ENCODE assay signal across 19 mouse cellular contexts in the genomic region with DNA sequence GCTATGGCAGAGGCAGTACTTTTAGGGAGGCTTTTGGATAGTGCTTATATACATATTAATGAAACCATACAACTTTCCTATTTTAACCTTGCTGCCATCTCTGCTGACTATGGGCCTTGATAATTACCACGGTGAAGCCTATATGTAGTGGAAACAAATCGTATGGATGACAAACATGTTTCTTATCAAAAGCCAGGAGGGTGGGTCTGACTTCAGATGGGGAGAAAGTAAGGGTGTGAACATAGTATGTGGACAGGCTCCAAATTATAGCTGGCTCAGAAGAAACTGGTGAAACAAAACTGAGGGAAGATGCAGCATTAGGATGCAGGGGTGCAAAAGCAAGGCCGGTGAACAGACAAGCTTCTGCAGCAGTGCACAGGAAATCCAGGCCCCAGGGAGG.
"Had no signal": no experiment of that assay in that cellular context is flagged by ENCODE, and none has a peak within 500 bp of the region (broad histone marks: within the 10 kb centered on the region; RNA-seq: fewer than 3 reads in every experiment).

No protein-coding gene starts in this region.

- H3K4me3 ChIP-seq: liver, embryonic 15.5 days; megakaryocyte, embryonic 14.5 days; midbrain, embryonic 10.5 days; midbrain, embryonic 12.5 days; myocyte; neural tube, embryonic 13.5 days; neural tube, embryonic 15.5 days; stomach, embryonic 15.5 days had no signal

- H3K36me3 ChIP-seq: liver, embryonic 15.5 days; midbrain, embryonic 10.5 days; midbrain, embryonic 12.5 days; neural tube, embryonic 13.5 days; neural tube, embryonic 15.5 days; stomach, embryonic 15.5 days had no signal

- H3K4me1 ChIP-seq: liver, embryonic 15.5 days; midbrain, embryonic 10.5 days; neural tube, embryonic 13.5 days; neural tube, embryonic 15.5 days; stomach, embryonic 15.5 days had no signal

- DNase-seq: lung, adult 18-20 months; lung, embryonic 14.5 days; lung, postnatal 10 days; lung, postnatal 4 days; midbrain, embryonic 14.5 days; right cerebral cortex, postnatal 14 days; thymus, adult 2 months; thymus, postnatal 25 days; thymus, postnatal 4 days had no signal

- H3K9ac ChIP-seq: liver, embryonic 15.5 days; lung, embryonic 14.5 days; midbrain, embryonic 12.5 days; neural tube, embryonic 13.5 days; neural tube, embryonic 15.5 days; stomach, embryonic 15.5 days had no signal

- H3K27ac ChIP-seq: liver, embryonic 15.5 days; midbrain, embryonic 10.5 days; midbrain, embryonic 12.5 days; neural tube, embryonic 13.5 days; neural tube, embryonic 15.5 days; stomach, embryonic 15.5 days; stomach, postnatal 0 days had no signal

- ATAC-seq: midbrain, embryonic 16.5 days had no signal

- H3K27me3 ChIP-seq: liver, embryonic 15.5 days; megakaryocyte, embryonic 14.5 days; midbrain, embryonic 12.5 days; neural tube, embryonic 13.5 days; neural tube, embryonic 15.5 days; stomach, embryonic 15.5 days had no signal

- H3K9me3 ChIP-seq: liver, embryonic 15.5 days; midbrain, embryonic 10.5 days; midbrain, embryonic 12.5 days; neural tube, embryonic 13.5 days; neural tube, embryonic 15.5 days; stomach, embryonic 15.5 days had no signal
